11 mouse cellular contexts compared by ENCODE assay signal in the genomic region with DNA sequence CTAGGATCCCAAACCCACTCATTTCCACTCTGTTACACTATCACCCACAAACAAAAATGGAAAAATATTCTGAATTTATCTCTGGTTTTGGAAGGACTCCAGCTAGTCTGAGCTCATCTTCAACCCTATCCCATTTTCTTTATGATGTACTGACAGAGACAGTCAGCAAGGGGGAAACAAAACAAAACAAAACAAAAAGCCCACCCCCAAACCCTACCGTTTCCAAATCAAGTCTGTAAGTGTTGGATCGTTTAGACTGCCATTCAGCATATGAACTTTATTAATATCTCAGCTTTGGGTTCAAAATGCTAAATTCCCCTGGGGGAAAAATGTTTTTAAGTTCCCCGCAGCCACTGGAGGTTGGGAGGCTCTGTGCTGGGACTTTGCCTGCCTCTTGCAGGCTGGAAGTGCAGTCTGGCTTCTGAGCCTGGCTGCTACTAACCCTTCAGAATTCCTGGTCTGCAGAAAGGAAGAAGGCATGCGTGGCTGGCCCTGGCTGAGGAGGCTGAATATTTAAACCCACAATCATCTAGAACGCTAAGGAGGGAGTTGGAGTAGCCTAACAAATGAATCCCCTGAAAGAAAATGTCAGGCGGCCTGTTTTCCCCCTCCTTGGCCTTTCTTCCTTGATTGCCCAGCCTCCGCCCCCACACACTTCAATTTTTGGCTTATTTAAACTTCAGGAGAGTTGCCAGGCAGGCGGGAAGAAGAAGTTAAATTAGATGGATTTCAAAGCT.
DNase-seq lines count a peak whose midpoint lies in the region; ATAC-seq and TF ChIP-seq lines count a peak whose summit lies in the region.
"Had no signal": no experiment of that assay in that cellular context is flagged by ENCODE, and none has a peak within 500 bp of the region (broad histone marks: within the 10 kb centered on the region; RNA-seq: fewer than 3 reads in every experiment).

No protein-coding gene starts in this region.

- H3K27ac ChIP-seq in kidney, embryonic 15.5 days = peak overlapping the region; percentile 41
- H3K27ac ChIP-seq in MEL (ENCODE audit: control insufficient read depth, low read depth, low read length) = peak overlapping the region; percentile 63
- 0 out of 2 replicates have a peak overlapping the region, but pooled peaks have one; percentile 13 for H3K27ac ChIP-seq in embryonic facial prominence, embryonic 11.5 days (replicated peaks; ENCODE audit: low read depth, low read length)
- peak overlapping the region; percentile 32; the same call in 1 of the 2 replicates for H3K27ac ChIP-seq in intestine, embryonic 15.5 days
- H3K27ac ChIP-seq: hindbrain, embryonic 10.5 days had no signal

- no peak overlapping the region for H3K4me2 ChIP-seq in kidney, embryonic 15.5 days
- no peak overlapping the region for H3K4me2 ChIP-seq in embryonic facial prominence, embryonic 11.5 days (ENCODE audit: low read depth, low read length)
- H3K4me2 ChIP-seq in intestine, embryonic 15.5 days (replicated peaks) = no peak overlapping the region

- TF ChIP-seq RAD21 in MEL (IDR thresholded peaks at IDR 0.05; ENCODE audit: low read depth, low read length) = no peak

- H3K27me3 ChIP-seq in kidney, embryonic 15.5 days = 0 out of 2 replicates have a peak, but pooled peaks cover 4% of the 10 kb centered on the region
- no peaks in the 10 kb centered on the region; a peak in 2 of 4 replicates for H3K27me3 ChIP-seq in MEL (ENCODE audit: control insufficient read depth in 1 of 2, insufficient read depth in 2 of 2, low read length in 2 of 2)
- H3K27me3 ChIP-seq in embryonic facial prominence, embryonic 11.5 days (ENCODE audit: control insufficient read depth, insufficient read depth, low read length) = no peaks in the 10 kb centered on the region
- no peaks in the 10 kb centered on the region for H3K27me3 ChIP-seq in intestine, embryonic 15.5 days (replicated peaks)

- no peak for TF ChIP-seq CTCF in MEL (IDR thresholded peaks at IDR 0.05 in 2 of 3, conservative IDR thresholded peaks at IDR 0.05 in 1 of 3; ENCODE audit: control insufficient read depth in 1 of 3, insufficient read depth in 1 of 3, low read depth in 2 of 3, low read length in 3 of 3, poor library complexity in 1 of 3, severe bottlenecking in 1 of 3)

- ATAC-seq in kidney, embryonic 15.5 days (replicated peaks; ENCODE audit: low FRiP score) = no peak
- ATAC-seq in embryonic facial prominence, embryonic 11.5 days (replicated peaks; ENCODE audit: insufficient number of reproducible peaks, low FRiP score, low TSS enrichment, low read depth) = no peak
- peak; percentile 20; the same call in 1 of the 2 replicates for ATAC-seq in intestine, embryonic 15.5 days

- TF ChIP-seq EP300 in MEL (IDR thresholded peaks at IDR 0.05; ENCODE audit: low read depth in 1 of 2, low read length in 2 of 2) = no peak

- H3K79me2 ChIP-seq in MEL (ENCODE audit: control insufficient read depth, insufficient read depth, low read length, poor library complexity) = no peaks in the 10 kb centered on the region

- no peaks in the 10 kb centered on the region for H3K36me3 ChIP-seq in kidney, embryonic 15.5 days
- peaks cover 0 to 3% of the 10 kb centered on the region in 2 experiments; a peak in 1 of 4 replicates for H3K36me3 ChIP-seq in MEL (ENCODE audit: control insufficient read depth in 1 of 2, insufficient read depth in 2 of 2, low read length in 2 of 2)
- H3K36me3 ChIP-seq in embryonic facial prominence, embryonic 11.5 days (replicated peaks; ENCODE audit: control insufficient read depth, insufficient read depth, low read depth, low read length) = no peaks in the 10 kb centered on the region
- H3K36me3 ChIP-seq in intestine, embryonic 15.5 days = no peaks in the 10 kb centered on the region
- H3K36me3 ChIP-seq: hindbrain, embryonic 10.5 days had no signal

- H3K9ac ChIP-seq in kidney, embryonic 15.5 days = no peak overlapping the region
- peak overlapping the region; percentile 2 for H3K9ac ChIP-seq in MEL (ENCODE audit: control insufficient read depth, low read depth, low read length, poor library complexity, severe bottlenecking)
- peak overlapping the region; percentile 18; the same call in 1 of the 2 replicates for H3K9ac ChIP-seq in embryonic facial prominence, embryonic 11.5 days (replicated peaks; ENCODE audit: low read length)
- H3K9ac ChIP-seq in intestine, embryonic 15.5 days = no peak overlapping the region

- peaks cover 16% of the 10 kb centered on the region for H3K4me1 ChIP-seq in kidney, embryonic 15.5 days
- peaks cover 0 to 5% of the 10 kb centered on the region in 2 experiments; a peak in 3 of 4 replicates for H3K4me1 ChIP-seq in MEL (ENCODE audit: control insufficient read depth in 1 of 2, insufficient read depth in 2 of 2, low read length in 2 of 2)
- H3K4me1 ChIP-seq in embryonic facial prominence, embryonic 11.5 days (ENCODE audit: control insufficient read depth, insufficient read depth, low read length) = peaks cover 8% of the 10 kb centered on the region; the same call in 1 of the 2 replicates
- peaks cover 12% of the 10 kb centered on the region for H3K4me1 ChIP-seq in intestine, embryonic 15.5 days (replicated peaks)

- H3K9me3 ChIP-seq in kidney, embryonic 15.5 days (replicated peaks) = no peaks in the 10 kb centered on the region
- no peaks in the 10 kb centered on the region for H3K9me3 ChIP-seq in MEL (replicated peaks; ENCODE audit: insufficient read depth, low read length)
- H3K9me3 ChIP-seq in embryonic facial prominence, embryonic 11.5 days (replicated peaks; ENCODE audit: control insufficient read depth, low read length) = no peaks in the 10 kb centered on the region
- no peaks in the 10 kb centered on the region for H3K9me3 ChIP-seq in intestine, embryonic 15.5 days
- H3K9me3 ChIP-seq: hindbrain, embryonic 10.5 days had no signal

- no peak overlapping the region for H3K4me3 ChIP-seq in kidney, embryonic 15.5 days (replicated peaks)
- no peak overlapping the region; a peak in 1 of 4 replicates for H3K4me3 ChIP-seq in MEL (ENCODE audit: control insufficient read depth in 1 of 2, insufficient read depth in 1 of 2, low read depth in 2 of 2, low read length in 2 of 2)
- H3K4me3 ChIP-seq in embryonic facial prominence, embryonic 11.5 days (ENCODE audit: low read depth, low read length) = no peak overlapping the region
- no peak overlapping the region for H3K4me3 ChIP-seq in intestine, embryonic 15.5 days (replicated peaks)
- H3K4me3 ChIP-seq: hindbrain, embryonic 10.5 days had no signal

- WGBS in kidney, embryonic 15.5 days = 33% methylated on average over 8 of the region's 8 CpGs
- 43% methylated on average over 8 of the region's 8 CpGs for WGBS in embryonic facial prominence, embryonic 11.5 days
- WGBS in intestine, embryonic 15.5 days = 40% methylated on average over 8 of the region's 8 CpGs

- no peak for TF ChIP-seq POLR2A in MEL (IDR thresholded peaks at IDR 0.05; ENCODE audit: control insufficient read depth in 1 of 2, insufficient read depth in 1 of 2, low read depth in 1 of 2, low read length in 2 of 2, poor library complexity in 1 of 2)

- no peak for DNase-seq in kidney, adult 8-10 months
- no peak for DNase-seq in MEL (ENCODE audit: low read depth, low spot score)
- DNase-seq in embryonic facial prominence, embryonic 11.5 days (ENCODE audit: low spot score) = peak; percentile 18
- no peak for DNase-seq in layer of hippocampus, postnatal 10 days (ENCODE audit: low spot score in 2 of 2)
- no peak for DNase-seq in layer of hippocampus, postnatal 25 days (ENCODE audit: extremely low spot score in 1 of 2, low spot score in 1 of 2)
- DNase-seq: cerebellum, postnatal 10 days; heart, adult 11 months; layer of hippocampus, adult 9-11 months had no signal

TF ChIP-seq in MEL, 35 proteins besides CTCF, POLR2A, EP300 and RAD21:
- TF ChIP-seq HCFC1 (IDR thresholded peaks at IDR 0.05; ENCODE audit: low read depth, low read length) (no peak), ELF1 (IDR thresholded peaks at IDR 0.05; ENCODE audit: low read depth, low read length) (no peak), TBP (IDR thresholded peaks at IDR 0.05; ENCODE audit: low read depth, low read length) (no peak), UBTF (IDR thresholded peaks at IDR 0.05; ENCODE audit: borderline replicate concordance, insufficient read depth, low read depth, low read length) (no peak), POLR2AphosphoS2 (IDR thresholded peaks at IDR 0.05; ENCODE audit: low read length) (no peak), GATA1 (IDR thresholded peaks at IDR 0.05; ENCODE audit: low read depth, low read length) (no peak), MAFK (IDR thresholded peaks at IDR 0.05; ENCODE audit: borderline replicate concordance, low read depth, low read length) (no peak), SMC3 (IDR thresholded peaks at IDR 0.05; ENCODE audit: low read depth, low read length) (no peak), ZC3H11A (IDR thresholded peaks at IDR 0.05; ENCODE audit: low read depth, low read length) (no peak)

Comparison
In these comparisons a context has a peak if more than half of its experiments do, and no peak if none do; other contexts are left out.
1. H3K27ac ChIP-seq: peak in every context shown above with its lines; median percentile 63 in MEL; 41 in kidney, embryonic 15.5 days; 32 in intestine, embryonic 15.5 days; 13 in embryonic facial prominence, embryonic 11.5 days.
2. H3K9ac ChIP-seq: peak in MEL (single experiment) and embryonic facial prominence, embryonic 11.5 days (single experiment); none in kidney, embryonic 15.5 days (single experiment) and intestine, embryonic 15.5 days (single experiment).